Mouse (Mus musculus): Measurements from ENCODE around the gene Cnih1.

- TF ChIP-seq CHD2 (IDR thresholded peaks at IDR 0.05; ENCODE audit: low read depth, low read length) = no peak
- TF ChIP-seq ZC3H11A (IDR thresholded peaks at IDR 0.05; ENCODE audit: borderline replicate concordance, low read depth, low read length) = no peak
- TF ChIP-seq MAFK (IDR thresholded peaks at IDR 0.05; ENCODE audit: insufficient read depth, low read depth, low read length) = no peak
- TF ChIP-seq HCFC1 (IDR thresholded peaks at IDR 0.05; ENCODE audit: borderline replicate concordance, insufficient read depth, low read length) = no peak
- TF ChIP-seq ZNF384 (IDR thresholded peaks at IDR 0.05; ENCODE audit: low read depth, low read length) = no peak
Measured at GRCm38 (mm10) chr14:46742674-46743073, 45.5 kb downstream of the Cnih1 start.

Data from ES-E14 (cell line).